Mouse (Mus musculus) liver, adult 2 months (tissue): ENCODE results near the gene Eps8.

Experiments
- CTCF ChIP-seq: fragments of 200-500 bp; IDR thresholded peaks from 2 replicates; pipeline ENCODE4 v1.5.1; 2011; ENCODE audit warnings: low read depth, low read length, control low read depth
- POLR2A ChIP-seq: fragments of 200-500 bp; IDR thresholded peaks from 2 replicates; pipeline ENCODE4 v1.6.1; 2011; ENCODE audit warnings: low read length, control low read depth; ENCODE audit not compliant: insufficient read depth; ENCODE audit errors: extremely low read depth

DNA sequence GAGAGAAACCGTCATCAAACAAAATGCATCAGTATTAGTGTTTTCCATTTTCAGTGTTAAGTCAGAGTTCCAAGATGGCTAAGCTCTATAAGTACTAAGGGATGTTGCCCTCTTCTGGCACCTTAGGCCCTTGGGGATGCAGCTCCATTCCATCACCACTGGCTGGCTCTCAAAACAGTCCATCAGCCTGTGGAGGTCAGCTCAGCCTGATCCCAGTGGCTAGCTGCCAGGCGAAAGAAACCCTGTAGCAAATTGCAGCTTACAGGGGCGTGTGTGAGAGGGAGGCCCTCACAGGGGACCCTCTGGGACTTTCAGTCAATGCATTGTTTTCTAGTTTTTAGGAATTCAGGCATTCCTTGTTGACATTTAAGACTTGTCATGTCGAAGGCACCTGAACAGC, 40.8 kb downstream of the Eps8 start:
- TF ChIP-seq CTCF: no peak
- TF ChIP-seq POLR2A: no peak
